Mouse (Mus musculus) cerebellum, postnatal 14 days (tissue): ENCODE measurements at regions not wholly inside any gene's neighbourhood (a gene's known extent, or its start where the extent isn't known, plus 50 kb on each side); places are given as distances from the start of the nearest gene placed in this dataset.

Experiments used
- DNase-seq, 2 experiments: peaks; one replicate each; pipeline ENCODE4 v3.0.0; 2021; ENCODE audit warnings: mixed read lengths in 2 of 2

- DNase-seq, result no peak
Measured at GRCm38 (mm10) chr10:108033317-108033795, 121.4 kb upstream of the Otogl start.

- DNase-seq, result no peak
Measured at GRCm38 (mm10) chr10:108027506-108027905, 115.6 kb upstream of the Otogl start.

GRCm38 (mm10) chr10:108024227-108024626 is 112.3 kb upstream of the Otogl start:
- no peak for DNase-seq

- DNase-seq, result no peak
Measured at GRCm38 (mm10) chr10:108016552-108016951, 104.6 kb upstream of the Otogl start.

- no peak for DNase-seq
Measured at GRCm38 (mm10) chr10:107994836-107995585, 83.1 kb upstream of the Otogl start.

GRCm38 (mm10) chr10:107992621-107993020 is 80.7 kb upstream of the Otogl start:
- no peak for DNase-seq

- DNase-seq, result no peak
Measured at GRCm38 (mm10) chr10:107990557-107990956, 78.6 kb upstream of the Otogl start.

GRCm38 (mm10) chr10:107989913-107990312 is 78.0 kb upstream of the Otogl start:
- DNase-seq, result no peak

GRCm38 (mm10) chr10:107982632-107983031 is 70.7 kb upstream of the Otogl start:
- no peak for DNase-seq

- no peak for DNase-seq
Measured at GRCm38 (mm10) chr10:107982082-107982481, 70.1 kb upstream of the Otogl start.

- DNase-seq, result no peak
Measured at GRCm38 (mm10) chr10:107976392-107976965, 64.5 kb upstream of the Otogl start.

GRCm38 (mm10) chr10:107971748-107972147 is 59.8 kb upstream of the Otogl start:
- DNase-seq, result no peak

GRCm38 (mm10) chr10:107966996-107967395 is 55.1 kb upstream of the Otogl start:
- no peak for DNase-seq

GRCm38 (mm10) chr10:107964022-107964421 is 52.1 kb upstream of the Otogl start:
- DNase-seq, result no peak

- DNase-seq, result no peak
Measured at GRCm38 (mm10) chr10:107962130-107962529, 50.2 kb upstream of the Otogl start.
